Mouse (Mus musculus) kidney, adult 2 months (tissue): Measurements from ENCODE around the gene Ccnd2.

Experiments
- CTCF ChIP-seq: fragments of 200-500 bp; conservative IDR thresholded peaks from 2 replicates; pipeline ENCODE4 v1.5.1; 2011; ENCODE audit warnings: low read depth, mild to moderate bottlenecking, control low read depth, low read length, moderate library complexity, mixed read lengths; ENCODE audit not compliant: insufficient read depth, insufficient read length
- POLR2A ChIP-seq: fragments of 200-500 bp; IDR thresholded peaks from one replicate; pipeline ENCODE4 v1.6.1; 2011; ENCODE audit warnings: low read depth, low read length, control low read depth

- TF ChIP-seq CTCF: no peak
- TF ChIP-seq POLR2A: no peak
Observed at GRCm38 (mm10) chr6:127123506-127123905, 28.5 kb downstream of the Ccnd2 start.
